Mouse (Mus musculus) heart, embryonic 16.5 days (tissue): ENCODE measurements around the gene N4bp1. TPM values are rescaled to one million over a fixed set of nuclear protein-coding genes. Genes with fewer than 3 reads are reported as not detected.

Experiments
- ATAC-seq: fragments of 200-750 bp; cut with Nextera tagmentation; replicated peaks from 2 replicates; pipeline ENCODE4 v1.8.0; 2017; ENCODE audit warnings: moderate number of reproducible peaks; ENCODE audit not compliant: insufficient read depth, low FRiP score; ENCODE audit errors: extremely low read depth
- H3K27ac ChIP-seq: fragments of 300-500 bp; sonication (generic); 2 replicates; pipeline ENCODE4 v1.5.1; 2014; ENCODE audit warnings: mild to moderate bottlenecking, low read length, control low read depth, moderate library complexity
- H3K27me3 ChIP-seq: fragments of 300-500 bp; sonication (generic); 2 replicates; pipeline ENCODE4 v1.6.1; 2014; ENCODE audit warnings: low read length, mixed read lengths; ENCODE audit not compliant: control insufficient read depth, insufficient read depth
- H3K36me3 ChIP-seq: fragments of 300-500 bp; sonication (generic); 2 replicates; pipeline ENCODE4 v1.6.1; 2014; ENCODE audit not compliant: control insufficient read depth, insufficient read depth
- H3K4me1 ChIP-seq: fragments of 300-500 bp; sonication (generic); 2 replicates; pipeline ENCODE4 v1.6.1; 2014; ENCODE audit warnings: low read length, mixed read lengths; ENCODE audit not compliant: control insufficient read depth, insufficient read depth
- H3K4me2 ChIP-seq: fragments of 300-500 bp; sonication (generic); 2 replicates; pipeline ENCODE4 v1.6.1; 2014; ENCODE audit warnings: low read depth, mild to moderate bottlenecking, control low read depth, low read length
- H3K4me3 ChIP-seq: fragments of 300-500 bp; sonication (generic); 2 replicates; pipeline ENCODE4 v1.5.1; 2014; ENCODE audit warnings: mild to moderate bottlenecking, control low read depth, low read length
- H3K9ac ChIP-seq: fragments of 300-500 bp; sonication (generic); 2 replicates; pipeline ENCODE4 v1.6.1; 2014; ENCODE audit warnings: low read length, control low read depth
- H3K9me3 ChIP-seq: fragments of 300-500 bp; sonication (generic); replicated peaks from 2 replicates; pipeline ENCODE4 v1.6.1; 2016; ENCODE audit warnings: low read length; ENCODE audit not compliant: control insufficient read depth
- WGBS: fragments of 180-500 bp; shearing (Covaris S2); extraction: QIAGEN DNeasy Blood & Tissue Kit; methylation state at CpG from one replicate; pipeline ENCODE4 v1.1.7; 2014; 5-methylcytosine and 5-hydroxymethylcytosine counted together
- polyA plus RNA-seq: library from polyadenylated mRNA; unstranded; fragments of >200 nt; fragmentation: Nextera tagmentation; extraction: Ambion mirVana; gene quantifications from 2 replicates; pipeline ENCODE4 v1.2.1, GENCODE M21; 2015

N4bp1 gene
- polyA plus RNA-seq, 1 experiment from 2014 or later: 5.8 TPM

DNA sequence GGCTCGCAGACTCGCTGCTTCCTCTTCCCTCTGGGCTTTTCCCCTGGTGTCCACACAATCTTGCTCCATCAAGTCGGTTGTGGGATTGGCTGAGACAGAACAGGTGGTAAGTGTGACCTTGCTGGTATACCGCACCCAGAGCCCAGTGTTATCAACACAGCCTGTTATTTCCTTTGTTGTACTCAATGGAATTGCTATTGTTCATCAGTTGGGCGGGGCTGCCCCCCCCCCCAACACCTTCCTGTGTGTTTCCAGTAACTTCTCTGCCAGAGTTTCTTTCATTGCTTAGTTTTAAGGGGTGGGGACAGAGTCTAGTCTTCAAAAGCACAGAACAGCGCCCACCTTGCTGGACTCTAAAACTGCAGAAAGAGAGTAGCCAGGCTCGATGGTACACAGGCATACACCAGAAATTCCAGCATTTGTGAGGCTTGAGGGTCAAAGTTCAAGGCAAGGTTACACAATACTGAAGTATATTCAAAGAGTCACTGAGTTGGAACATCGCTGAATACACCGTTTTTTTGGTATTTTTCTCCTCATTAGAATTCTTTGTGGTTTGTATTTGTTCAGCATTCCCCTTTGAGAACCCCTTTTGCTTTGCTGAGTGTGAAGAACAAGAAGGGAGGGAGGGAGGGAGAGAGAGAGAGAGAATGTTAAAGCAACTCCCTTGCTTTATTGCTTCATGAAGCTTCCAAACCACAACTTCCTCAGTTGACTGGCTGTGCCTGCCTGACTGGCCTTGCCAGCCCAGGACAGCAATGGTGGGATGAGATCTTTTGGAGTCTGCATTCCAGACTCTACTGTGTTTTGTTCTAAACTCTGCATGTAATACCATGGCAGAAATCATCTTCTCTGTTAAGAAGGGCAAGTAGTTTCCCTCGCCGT, 3.2 kb upstream of the N4bp1 start:
- no peaks in the 10 kb centered on the region for H3K36me3 ChIP-seq
- H3K9me3 ChIP-seq: no peaks in the 10 kb centered on the region
- H3K27ac ChIP-seq: peak overlapping the region; percentile 20; the same call in 1 of the 2 replicates
- WGBS: 60% methylated on average over 11 of the region's 11 CpGs
- H3K4me1 ChIP-seq: peaks cover 6% of the 10 kb centered on the region
- no peak overlapping the region for H3K4me2 ChIP-seq
- no peak for ATAC-seq
- H3K27me3 ChIP-seq: no peaks in the 10 kb centered on the region
- no peak overlapping the region for H3K4me3 ChIP-seq
- H3K9ac ChIP-seq: no peak overlapping the region

DNA sequence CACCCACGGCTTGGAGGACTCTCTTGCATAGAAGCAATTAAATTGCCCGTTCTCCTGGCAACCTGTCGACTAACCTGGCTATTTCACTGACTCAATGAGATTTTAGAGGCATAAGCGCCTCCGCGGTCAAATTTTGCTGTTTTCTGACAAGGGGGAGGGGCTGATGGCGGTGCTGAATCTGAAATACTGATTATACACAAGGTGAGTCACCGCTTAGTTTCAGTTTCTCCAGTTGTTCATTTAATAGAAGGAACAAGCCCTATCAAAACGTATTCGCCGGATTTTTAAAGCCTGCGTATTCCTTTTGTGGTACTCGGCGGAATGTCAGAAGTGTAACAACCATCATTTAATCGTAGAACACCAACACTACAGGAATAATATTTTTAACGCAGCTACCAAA, 991 bp downstream of the N4bp1 start:
- peak overlapping the region; percentile 92 for H3K9ac ChIP-seq
- WGBS: 2% methylated on average over 16 of the region's 16 CpGs
- H3K27ac ChIP-seq: peak overlapping the region; percentile 93
- peaks cover 29% of the 10 kb centered on the region for H3K4me1 ChIP-seq
- H3K27me3 ChIP-seq: no peaks in the 10 kb centered on the region
- no peaks in the 10 kb centered on the region for H3K9me3 ChIP-seq
- peaks cover 2% of the 10 kb centered on the region; the same call in 1 of the 2 replicates for H3K36me3 ChIP-seq
- H3K4me2 ChIP-seq: peak overlapping the region; percentile 74
- peak overlapping the region; percentile 93 for H3K4me3 ChIP-seq
- no peak for ATAC-seq

DNA sequence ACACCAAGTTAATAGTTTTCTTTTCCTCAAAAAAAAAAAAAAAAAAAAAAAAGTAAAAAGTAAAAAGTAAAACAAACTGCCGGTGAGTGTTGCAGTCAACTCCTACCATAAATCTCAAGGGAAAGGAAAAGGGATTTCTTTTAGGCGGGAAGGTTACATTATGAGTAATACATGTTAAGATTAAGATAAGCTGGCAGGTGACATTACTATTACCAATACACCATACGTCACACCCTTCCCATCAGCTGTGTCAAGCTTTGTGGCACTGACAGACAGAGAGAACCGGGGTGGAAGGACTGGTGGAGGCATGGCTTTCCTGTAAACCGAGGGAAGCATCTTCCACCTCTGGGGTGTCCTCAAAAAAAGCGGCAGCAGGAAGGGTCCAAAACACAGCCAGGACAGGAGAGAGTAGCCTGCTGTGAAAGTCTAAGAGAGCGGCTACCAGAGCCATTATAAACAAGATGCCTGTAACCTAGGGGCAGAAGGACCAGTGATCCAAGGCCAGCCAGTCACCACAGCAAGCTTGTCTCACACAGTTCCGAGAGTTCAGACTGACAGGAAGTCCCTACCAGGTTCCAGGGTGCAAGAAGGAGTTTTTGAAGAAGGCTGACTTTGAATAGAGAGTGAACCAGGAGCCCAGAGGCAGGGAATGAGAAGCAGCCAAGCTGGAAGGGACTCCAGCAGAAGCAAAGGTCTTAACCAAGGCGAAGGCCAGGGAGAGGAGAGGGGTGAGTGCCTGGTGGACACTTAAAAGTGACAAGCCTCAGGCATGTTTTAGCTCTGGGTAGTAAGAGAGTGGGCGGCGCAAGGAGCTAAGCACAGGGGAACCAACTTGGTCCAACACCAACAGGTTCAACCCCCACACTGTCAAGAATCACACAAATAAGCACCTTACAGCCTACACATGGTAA, 2.2 kb downstream of the N4bp1 start:
- Histone ChIP-seq H3K4me1 (peaks cover 32% of the 10 kb centered on the region), H3K9me3 (no peaks in the 10 kb centered on the region), H3K27ac (no peak overlapping the region), H3K9ac (peak overlapping the region; percentile 57), H3K36me3 (peaks cover 2% of the 10 kb centered on the region; the same call in 1 of the 2 replicates), H3K4me2 (peak overlapping the region; percentile 74), H3K4me3 (peak overlapping the region; percentile 93), H3K27me3 (no peaks in the 10 kb centered on the region)
- WGBS: 60% methylated on average over 11 of the region's 11 CpGs
- ATAC-seq: no peak

DNA sequence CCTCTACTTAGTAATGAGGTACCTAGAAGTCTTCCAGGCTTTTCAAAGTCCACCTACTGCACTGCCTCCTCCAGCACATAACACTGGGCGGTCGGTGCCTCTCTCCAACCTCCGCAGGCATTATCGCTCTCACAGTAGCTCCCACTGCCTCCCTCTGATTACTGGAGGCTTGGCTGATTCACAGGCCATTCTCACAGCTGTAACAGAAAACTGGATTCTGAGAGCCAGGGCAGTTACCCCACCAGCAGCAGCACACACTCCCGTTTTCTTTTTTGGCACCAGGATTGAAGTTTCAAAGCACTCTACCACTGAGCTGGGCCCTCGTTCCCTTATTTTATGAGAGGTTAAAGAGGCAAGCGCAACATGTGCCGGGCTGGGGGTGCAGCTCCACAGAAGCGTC, 3.1 kb downstream of the N4bp1 start:
- H3K27me3 ChIP-seq: no peaks in the 10 kb centered on the region
- no peak overlapping the region for H3K9ac ChIP-seq
- ATAC-seq: no peak
- peaks cover 2% of the 10 kb centered on the region; the same call in 1 of the 2 replicates for H3K36me3 ChIP-seq
- H3K4me1 ChIP-seq: peaks cover 32% of the 10 kb centered on the region
- H3K4me3 ChIP-seq: no peak overlapping the region
- H3K27ac ChIP-seq: no peak overlapping the region
- WGBS: 62% methylated on average over 9 of the region's 9 CpGs
- no peak overlapping the region for H3K4me2 ChIP-seq
- H3K9me3 ChIP-seq: no peaks in the 10 kb centered on the region

DNA sequence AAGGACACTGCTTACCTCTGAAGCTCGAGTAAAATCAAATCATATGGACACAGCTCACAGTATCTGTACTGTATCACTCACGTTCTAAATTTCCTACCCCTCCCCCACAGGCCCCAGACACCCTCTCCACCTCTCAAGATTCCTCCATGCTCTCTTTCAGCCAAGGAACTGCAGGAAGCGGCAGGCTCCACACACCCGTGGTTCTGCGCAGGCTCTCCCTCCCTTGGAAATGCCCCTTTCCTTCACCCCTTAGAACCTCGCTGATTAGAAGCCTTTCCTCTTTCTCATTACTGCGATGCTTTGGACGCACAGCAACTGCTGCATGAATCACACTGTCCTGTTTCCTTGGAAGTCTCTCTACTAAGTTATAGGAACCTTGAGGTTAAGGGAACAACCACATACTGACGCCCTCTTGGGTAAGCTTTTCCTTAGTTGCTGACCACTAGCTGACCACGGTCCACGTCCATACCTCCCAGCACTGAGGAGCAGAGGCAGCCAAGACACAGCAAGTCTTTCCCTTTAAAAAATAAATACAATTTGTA, 3.9 kb downstream of the N4bp1 start:
- Histone ChIP-seq H3K9ac (no peak overlapping the region), H3K4me3 (no peak overlapping the region), H3K36me3 (peaks cover 2% of the 10 kb centered on the region; the same call in 1 of the 2 replicates), H3K4me2 (no peak overlapping the region), H3K9me3 (no peaks in the 10 kb centered on the region), H3K4me1 (peaks cover 32% of the 10 kb centered on the region), H3K27me3 (no peaks in the 10 kb centered on the region), H3K27ac (no peak overlapping the region)
- 56% methylated on average over 11 of the region's 11 CpGs for WGBS
- ATAC-seq: no peak

DNA sequence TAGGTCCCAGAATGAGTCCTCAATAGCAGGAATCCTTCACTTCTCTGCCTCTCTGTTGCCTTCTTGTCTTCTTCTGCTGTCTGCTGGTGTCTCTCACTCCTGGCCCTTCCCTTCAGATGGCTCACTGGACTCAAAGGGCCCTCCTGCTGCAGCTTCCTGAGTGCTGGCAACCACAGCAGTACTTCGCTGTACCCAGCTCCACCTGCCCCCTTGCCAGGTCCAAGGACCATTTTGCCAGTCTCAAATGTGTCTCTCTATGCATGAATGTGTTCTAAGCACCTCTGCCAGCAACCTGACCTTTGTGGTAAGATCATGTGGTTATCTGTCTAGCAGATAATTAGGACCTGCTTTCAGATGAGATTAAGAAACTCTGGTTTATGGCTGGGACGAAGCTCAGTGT, 8.2 kb downstream of the N4bp1 start:
- ATAC-seq: no peak
- no peak overlapping the region for H3K4me3 ChIP-seq
- H3K27me3 ChIP-seq: no peaks in the 10 kb centered on the region
- H3K9ac ChIP-seq: no peak overlapping the region
- H3K9me3 ChIP-seq: no peaks in the 10 kb centered on the region
- no peak overlapping the region for H3K4me2 ChIP-seq
- 83% methylated on average over 2 of the region's 2 CpGs for WGBS
- peaks cover 2% of the 10 kb centered on the region; the same call in 1 of the 2 replicates for H3K36me3 ChIP-seq
- H3K27ac ChIP-seq: no peak overlapping the region
- peaks cover 33% of the 10 kb centered on the region for H3K4me1 ChIP-seq

DNA sequence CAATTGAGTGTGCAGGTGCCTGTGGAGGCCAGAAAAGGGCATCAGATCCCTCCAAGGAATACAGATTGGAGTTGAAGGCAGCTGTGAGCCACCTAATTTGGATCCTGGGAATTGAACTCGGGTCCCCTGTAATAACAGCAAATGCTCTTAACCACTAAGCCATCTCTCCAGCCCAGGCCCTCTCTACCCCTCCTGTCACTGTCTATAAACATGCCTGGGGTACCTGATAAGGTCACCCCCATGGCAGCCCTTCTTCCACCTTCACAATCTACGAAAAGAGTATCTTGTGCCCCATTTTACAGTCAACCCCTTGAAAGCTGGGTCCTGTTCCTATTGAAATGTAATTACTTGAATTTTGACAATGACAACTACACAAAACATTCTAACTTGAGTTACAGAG, 11.0 kb downstream of the N4bp1 start:
- 86% methylated on average over 2 of the region's 2 CpGs for WGBS
- H3K27me3 ChIP-seq: no peaks in the 10 kb centered on the region

DNA sequence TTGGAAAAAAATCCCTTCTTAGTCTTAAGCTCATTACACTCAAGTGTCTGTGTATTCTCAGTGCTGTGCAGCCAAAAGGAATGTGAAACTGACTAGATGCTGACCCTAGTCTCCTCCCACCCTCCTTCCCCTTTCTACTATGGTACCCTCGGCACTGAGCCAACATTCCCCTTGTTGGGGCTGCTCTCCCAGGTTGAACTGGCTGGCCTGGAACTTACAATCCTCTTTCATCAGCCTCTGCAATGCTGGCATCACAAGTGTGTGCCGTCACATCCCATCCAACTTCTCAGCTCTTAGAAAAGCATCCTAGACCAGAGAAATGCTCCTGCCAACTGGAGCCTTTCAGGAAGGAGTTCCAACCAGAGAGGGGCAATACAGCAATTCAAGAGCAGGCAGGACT, 11.9 kb downstream of the N4bp1 start:
- H3K4me3 ChIP-seq: no peak overlapping the region
- H3K4me1 ChIP-seq: peaks cover 40% of the 10 kb centered on the region
- no peaks in the 10 kb centered on the region for H3K9me3 ChIP-seq
- ATAC-seq: peak; percentile 83
- WGBS: 11% methylated on average over 2 of the region's 2 CpGs
- no peaks in the 10 kb centered on the region for H3K36me3 ChIP-seq
- no peaks in the 10 kb centered on the region for H3K27me3 ChIP-seq
- peak overlapping the region; percentile 50; the same call in 1 of the 2 replicates for H3K27ac ChIP-seq
- no peak overlapping the region for H3K9ac ChIP-seq
- no peak overlapping the region for H3K4me2 ChIP-seq

More for the DNA sequence above, 11.0 kb downstream of the N4bp1 start:
- Histone ChIP-seq H3K36me3 (no peaks in the 10 kb centered on the region), H3K9ac (no peak overlapping the region), H3K4me1 (peaks cover 43% of the 10 kb centered on the region), H3K27ac (no peak overlapping the region), H3K4me3 (no peak overlapping the region), H3K4me2 (no peak overlapping the region), H3K9me3 (no peaks in the 10 kb centered on the region)
- no peak for ATAC-seq
